Mouse (Mus musculus): ENCODE data around the gene Cenpp.

The Cenpp gene

DNA sequence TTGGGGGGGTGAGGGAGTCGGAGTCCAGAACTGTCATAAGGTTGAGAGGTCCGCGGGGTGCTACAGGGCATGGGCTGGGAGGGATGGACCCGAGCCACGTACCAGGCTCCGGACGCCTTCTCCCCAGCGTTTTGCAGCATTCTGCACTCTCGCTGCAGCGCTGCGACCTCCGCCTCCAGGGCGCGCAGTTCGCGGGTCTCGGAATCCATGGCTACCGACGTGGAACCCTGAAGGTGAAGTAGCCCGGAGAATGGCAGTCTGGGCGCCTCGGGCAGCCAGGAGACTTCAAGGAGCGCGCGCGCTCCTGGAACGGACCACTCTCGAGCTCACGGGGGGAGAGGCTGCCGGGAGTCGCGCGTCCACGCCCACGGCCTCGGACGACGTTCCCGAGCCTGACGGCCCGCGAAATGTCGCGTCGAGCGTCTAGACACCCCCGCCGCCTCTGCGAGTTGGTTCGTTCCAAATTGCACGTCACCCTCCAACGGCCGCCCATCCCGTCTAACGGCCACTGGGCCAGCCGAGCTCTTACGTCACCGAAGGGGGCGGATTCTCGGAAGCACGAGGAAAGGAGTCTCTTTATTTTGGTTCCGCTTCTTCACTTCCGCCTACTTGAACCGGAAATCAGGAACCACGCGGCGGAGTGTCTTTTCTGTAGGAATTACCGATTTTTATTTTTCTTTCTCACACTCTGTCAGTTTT, at the start of gene Cenpp, which contains the start of gene Nol8:
Gene Cenpp (minus strand): TSS at position 305 of the 699 bp plus-strand sequence.
Gene Nol8 (plus strand): TSS at position 598 of the 699 bp plus-strand sequence.
- peak; percentile 99 for DNase-seq (ENCODE audit: low spot score)

DNA sequence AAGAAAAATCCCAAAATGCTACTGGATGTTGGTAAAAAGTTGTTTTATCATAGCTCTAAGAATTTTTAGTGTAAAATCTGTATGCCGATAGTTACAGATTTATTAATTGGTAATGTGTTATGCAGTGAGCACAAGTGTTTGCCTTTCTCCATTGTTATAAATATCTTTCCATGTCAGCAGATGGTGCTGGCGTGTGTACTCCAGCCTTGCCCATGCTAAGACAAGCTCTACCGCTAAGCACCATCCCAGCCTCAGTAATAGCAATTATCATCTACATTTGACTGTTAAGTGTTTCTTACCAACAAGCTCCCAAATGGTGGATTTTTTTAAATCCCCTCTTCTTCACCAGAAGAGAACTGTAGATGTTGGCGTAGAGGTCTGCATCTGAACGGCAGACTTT, 38.5 kb upstream of the Cenpp start:
- no peak for DNase-seq (ENCODE audit: low spot score)

DNA sequence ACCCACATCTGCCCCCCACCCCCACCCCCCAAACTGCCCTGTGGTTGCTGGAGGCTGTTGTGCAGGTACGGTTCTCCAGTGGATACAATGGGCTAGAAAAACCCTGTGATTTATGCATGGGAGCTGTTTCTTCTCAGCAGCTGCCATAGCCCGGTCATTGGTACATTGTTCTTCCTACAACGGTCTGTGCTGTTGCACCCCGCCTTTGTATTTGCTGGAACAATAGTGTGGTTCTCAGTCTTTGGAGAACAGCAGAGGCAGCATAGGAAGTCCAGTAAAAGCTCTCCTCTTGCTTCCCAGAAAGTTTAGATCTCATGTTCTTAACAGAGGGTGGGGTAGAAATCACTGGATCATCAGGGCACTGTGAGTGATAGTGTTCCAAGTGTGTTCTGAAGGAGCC, 31.7 kb upstream of the Cenpp start:
- no peak for DNase-seq (ENCODE audit: low spot score)

DNA sequence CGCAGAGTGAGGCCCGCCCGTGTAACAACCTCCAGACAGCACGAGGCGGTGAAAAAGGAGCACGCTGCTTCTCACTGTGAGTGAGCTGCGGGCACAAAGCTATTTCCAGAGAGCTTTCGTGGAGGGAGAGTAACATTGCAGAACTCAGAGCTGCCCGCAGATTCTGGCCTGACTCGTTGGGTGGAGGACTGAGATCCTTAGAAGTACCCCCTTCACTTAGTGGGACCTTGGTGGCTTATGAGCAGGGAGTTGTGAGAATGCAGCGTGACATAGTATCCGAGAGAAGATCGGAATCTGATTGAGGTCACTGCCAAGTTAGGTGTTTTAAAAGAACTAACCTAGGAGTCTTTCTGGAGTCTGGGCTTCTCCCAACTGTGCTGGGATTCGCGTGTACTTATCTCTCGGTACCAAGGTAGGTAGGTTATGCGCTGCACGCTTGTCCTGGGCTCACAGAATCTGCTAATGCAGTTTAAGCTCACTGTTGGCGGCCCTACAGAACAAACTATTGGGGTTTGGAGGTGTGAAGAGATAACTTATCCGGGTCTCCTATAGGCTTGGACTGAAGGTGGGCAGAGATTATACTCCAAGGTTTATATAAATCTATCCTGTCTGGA, 29.8 kb upstream of the Cenpp start:
- no peak for DNase-seq (ENCODE audit: low spot score)

DNA sequence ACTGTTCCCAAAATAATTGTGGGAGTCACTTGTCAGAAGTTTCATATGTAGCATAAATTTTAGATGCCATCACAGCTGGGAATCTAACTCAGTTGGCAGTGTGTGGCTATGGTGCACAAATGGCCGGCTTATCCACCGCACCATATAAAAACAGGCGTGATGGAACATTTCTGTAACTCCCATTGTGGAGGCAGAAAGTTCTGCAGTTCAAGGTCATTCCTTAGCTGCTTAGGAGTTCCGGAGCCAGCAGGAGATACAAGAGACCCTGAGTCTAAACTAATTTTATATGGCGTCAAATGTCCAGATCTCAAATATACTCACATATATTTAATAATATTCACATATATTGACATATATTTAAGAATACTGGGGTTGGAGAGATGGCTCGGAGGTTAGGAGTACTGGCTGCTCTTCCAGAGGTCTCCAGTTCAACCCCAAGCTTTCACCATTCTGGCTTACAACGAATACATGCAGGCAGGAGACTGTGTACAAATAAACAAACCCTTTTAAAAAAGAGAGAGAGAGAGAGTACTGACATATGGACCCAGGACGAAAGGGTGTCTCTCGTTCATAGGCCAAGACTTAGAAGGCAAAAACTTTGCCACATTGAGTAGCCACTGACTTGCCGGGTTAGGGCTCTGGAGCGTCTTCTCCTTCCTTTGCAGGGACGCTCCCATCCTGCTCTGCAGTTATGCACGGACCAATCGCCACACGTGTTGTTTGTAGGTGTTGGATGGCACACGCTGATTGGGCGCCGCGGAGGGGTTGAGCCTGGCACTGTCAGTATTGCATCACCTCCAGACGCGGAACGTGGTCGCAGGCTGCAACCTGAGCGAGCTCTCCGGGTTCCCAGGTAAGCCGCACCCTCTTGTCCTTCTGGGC, 29.0 kb upstream of the Cenpp start, which contains the start of gene Iars:
Gene Iars (plus strand): TSS at position 750 of the 882 bp plus-strand sequence.
- DNase-seq (ENCODE audit: low spot score): peak; percentile 98

DNA sequence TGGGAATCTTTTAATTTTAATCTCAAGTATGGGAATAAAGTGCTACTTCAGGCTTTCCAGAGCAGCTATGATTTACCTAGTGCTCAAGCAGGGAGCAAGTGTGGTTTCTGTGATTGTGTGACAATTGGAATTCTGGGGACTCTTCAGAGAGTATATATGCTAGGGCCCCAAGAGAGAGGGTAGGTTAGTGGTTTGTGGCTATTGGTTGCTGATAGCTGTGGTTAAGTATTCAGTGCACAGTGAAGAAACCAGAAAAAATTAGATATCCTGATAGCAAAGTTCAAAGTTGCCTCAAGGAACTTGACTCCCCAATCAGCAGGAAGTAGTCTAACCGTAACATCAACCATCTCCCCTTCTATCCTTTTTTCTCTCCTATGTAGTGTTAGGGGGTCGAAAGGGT, 25.2 kb upstream of the Cenpp start:
- DNase-seq (ENCODE audit: low spot score): no peak

DNA sequence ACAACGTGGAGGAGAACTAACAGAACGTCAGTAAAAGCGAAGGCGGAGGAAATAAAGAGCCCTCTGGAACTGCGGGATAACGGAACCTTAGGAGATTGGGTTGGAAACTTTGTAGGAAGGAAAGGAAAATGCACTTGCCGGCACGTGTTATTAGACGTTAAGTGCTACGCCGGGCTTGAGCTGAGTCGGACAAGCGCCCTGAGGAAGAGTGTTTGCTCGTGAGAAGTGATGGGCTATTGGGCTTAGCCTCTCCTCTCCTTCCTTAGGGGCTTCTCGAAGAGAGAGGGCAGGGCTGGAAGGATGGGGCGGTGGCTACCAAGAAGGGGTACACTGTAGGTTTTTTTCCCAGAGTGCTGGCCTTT, 576 bp upstream of the Cenpp start:
- no peak for DNase-seq (ENCODE audit: low spot score)

DNA sequence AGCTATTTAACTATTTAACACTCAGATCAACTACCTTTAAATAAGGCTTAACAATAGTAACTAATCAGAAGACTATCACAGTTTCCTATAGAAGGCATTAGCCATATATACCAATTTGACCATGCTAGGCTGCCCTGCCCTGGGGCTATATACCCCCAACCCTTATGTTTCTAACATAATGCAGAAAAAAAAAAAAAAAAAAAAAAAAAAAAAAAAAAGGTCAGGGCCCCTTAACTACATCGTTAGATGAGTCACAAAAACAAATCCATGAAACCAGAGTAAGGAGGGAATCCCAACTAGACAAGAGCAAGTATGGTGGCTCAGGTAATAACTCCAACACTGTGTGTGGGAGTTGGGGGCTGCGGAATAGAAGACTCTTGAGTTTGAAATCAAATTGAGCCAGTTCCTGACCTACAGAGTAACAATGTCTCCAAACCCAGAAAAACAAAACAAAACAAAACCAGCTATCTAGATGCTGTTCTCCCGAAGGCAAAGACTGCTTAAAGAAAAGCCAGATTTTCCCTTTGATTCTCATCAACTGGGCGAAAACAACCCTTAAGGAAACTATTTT, 719 bp downstream of the Cenpp start:
- DNase-seq (ENCODE audit: low spot score): no peak

DNA sequence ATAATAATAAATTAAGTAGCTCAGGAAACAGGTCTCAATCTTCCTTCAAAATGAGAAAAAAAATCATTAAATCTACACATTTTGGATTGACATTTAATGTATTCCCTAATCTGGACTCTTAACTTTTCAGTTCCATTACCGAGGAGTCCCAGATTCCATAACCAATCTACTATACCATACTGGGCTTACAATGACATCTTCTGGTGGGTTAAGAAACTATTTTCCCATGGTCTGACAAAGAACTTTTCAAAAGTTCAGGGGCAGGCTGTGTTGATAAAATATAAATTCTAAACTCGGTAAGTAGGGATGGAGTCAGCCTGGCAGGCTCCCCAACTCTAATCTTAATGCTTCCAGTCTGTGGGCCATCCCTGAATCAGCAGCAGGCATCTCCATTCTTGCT, 1.4 kb downstream of the Cenpp start:
- DNase-seq (ENCODE audit: low spot score): no peak

DNA sequence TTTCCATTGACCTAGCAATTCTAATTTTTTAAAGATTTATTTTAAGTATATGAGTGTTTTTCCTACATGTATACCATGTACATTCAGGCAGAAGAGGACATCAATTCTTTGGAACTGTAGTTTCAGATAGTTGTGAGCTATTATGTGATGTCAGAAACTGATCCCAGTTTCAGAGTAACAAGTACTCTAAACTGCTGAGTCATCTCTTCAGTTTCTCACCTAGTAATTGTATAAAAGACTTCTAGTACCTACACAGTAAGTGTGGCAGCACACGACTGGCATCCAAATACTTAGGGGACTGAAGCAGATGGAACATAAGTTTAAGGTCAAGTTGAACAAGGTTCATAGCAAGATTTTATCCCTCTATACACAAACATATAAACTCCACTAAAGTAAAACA, 6.6 kb downstream of the Cenpp start:
- no peak for DNase-seq (ENCODE audit: low spot score)

DNA sequence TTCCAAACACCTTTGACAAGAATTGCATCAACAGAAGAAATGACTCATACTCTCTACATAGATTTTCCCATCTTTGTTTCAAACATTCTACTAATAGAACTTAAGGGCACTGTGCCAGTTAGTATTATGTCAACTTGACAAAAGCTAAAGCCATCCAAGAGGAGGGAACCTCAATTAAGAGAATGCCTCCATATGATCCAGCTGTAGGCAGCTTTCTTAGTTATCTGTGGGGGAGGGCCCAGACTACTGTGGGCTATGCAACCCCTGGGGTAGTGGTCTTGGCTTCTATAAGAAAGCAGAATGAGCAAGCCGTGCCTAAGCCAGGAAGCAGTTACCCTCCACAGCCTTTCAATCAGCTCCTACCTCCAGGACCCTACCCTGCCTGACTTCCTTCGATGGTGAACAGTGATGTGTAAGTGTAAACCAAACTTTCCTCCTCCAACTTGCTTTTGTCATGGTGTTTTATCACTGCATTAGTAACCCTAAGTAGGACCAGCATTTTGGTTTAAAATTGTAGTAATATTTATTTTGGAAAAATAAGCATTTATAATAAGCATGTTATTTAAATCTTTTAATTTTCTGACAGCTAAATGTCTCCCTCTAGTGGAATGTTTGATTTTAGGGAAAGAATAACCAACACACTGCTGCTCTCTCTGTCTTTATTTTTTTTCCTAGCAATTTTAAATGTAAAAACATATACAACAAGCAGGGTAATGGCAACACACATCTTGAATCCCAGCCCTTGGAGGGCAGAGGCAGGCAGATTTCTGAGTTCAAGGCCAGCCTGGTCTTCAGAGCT, 7.7 kb downstream of the Cenpp start:
- DNase-seq (ENCODE audit: low spot score): no peak

DNA sequence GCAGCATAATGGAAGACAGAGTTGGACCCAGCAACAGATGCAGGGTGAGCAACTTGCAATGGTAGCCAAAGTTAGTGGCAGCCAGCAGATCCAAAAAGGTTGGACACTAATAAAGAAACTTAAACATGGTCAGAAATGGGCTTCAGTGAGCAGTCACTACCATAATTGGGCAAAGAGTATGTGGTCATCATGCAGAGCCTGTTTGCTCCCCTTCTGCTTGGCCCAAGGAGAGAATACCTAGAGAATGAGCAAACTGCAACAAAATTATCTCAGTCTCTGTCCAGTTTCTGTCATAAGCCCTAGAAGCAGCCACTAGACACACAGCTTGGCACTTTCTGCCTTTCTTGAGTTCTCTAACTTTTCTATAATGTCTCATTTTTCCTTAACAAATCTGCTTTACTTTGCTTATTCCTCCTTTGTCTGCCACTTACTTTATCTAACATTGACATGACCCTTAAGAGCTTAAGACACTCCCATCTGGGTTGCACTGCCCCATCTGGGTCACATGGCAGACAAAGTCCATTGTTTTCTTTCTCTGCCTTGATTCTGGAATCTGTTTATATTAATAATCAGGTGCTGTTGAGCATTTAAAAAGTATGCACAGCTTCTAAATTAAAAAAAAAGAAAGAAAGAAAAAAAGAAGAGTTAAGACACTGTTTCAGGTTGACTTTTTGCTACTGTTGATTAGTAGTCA, 8.8 kb downstream of the Cenpp start:
- no peak for DNase-seq (ENCODE audit: low spot score)

DNA sequence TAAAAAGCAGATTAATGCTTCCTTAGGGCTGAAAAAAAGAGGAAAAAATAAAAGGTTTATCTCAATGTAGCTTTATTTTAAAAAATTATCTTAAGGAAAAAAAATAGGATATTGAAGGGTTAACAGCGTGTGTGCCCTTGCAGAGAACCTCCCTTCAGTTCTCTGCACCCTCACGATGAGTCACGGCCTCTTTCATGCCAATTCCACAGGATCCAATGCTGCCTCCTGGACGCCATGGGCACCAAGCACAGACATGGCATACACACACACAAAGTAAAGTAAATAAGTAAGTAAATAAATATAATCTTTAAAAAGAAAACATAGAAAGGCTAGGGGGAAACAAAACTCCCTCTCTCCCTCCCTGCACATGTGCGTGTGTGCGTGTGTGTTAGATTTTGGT, 9.9 kb downstream of the Cenpp start:
- no peak for DNase-seq (ENCODE audit: low spot score)

DNA sequence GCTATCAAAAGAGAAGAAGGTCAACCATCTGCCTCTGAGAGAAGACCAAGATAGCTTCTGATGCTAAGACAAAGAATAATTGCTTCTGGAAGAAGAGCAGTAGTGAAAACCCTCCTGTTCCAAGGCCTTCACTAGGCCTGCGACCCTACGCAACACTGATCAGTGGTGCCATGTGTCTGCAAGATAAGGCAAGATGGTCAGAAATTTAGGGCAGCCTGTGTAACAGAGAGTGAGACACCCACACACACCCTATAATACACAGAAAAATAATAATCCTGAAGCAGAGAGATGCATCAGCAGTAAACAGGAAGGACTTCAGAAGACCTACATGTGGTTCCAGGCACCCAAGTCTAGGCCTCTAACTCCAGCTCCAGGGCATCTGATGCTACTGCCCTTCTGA, 12.6 kb downstream of the Cenpp start:
- DNase-seq (ENCODE audit: low spot score): no peak

DNA sequence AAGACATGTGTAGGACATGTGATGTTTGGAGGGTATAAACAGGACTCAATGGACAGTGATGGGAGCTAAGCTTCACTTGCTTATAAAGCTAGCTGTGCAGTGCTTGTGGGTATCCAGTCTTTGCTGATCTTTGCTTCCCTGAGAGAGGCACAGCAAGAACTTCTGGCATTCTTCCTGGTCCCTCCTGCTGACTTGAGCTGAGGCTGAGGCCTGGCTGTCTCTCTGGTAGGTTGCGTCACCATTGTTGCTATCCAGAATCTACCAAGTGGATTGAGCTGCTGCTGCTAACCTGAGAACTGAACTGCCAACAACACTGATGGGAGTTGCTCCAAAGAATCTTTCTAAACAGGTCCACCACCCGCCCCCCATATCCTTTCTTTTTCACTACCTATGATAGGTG, 23.5 kb downstream of the Cenpp start:
- DNase-seq (ENCODE audit: low spot score): no peak

DNA sequence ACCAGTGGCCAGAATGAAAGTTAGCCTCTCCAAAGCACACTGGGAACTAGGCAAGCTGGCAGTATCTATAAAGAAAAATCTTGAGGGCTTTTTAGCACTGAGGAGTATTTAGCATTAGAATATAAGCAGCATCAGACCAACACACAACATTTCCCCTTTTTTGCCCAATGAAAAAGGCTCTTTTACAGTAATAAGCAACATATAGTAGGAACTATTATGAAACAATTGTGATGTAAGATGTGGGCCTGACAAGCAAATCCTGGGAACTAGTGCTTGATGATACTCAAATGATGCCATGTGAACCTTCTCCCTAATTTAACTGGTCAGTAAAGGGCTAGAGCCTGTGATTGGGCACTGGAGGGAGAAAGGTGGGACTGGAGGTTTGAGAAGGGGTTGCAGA, 24.4 kb downstream of the Cenpp start:
- DNase-seq (ENCODE audit: low spot score): no peak

DNA sequence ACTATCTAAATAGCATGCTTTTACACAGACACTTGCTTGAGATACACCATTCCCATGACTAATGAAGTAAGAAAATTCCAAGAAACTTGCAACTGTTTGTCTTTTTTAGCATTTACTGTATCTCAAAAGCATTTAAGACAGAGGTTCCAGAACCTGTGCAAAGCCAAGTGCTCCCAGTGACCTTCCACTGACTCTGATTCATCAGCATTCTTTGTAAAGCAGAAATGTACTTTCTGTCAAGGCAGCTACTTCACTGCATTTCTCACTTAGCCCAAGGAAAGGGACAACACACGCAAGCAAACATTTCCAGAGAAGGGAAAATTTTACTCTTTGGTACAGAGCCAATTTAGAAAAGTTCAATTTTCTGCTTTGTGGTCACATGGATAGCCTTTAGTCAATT, 29.4 kb downstream of the Cenpp start:
- DNase-seq (ENCODE audit: low spot score): no peak

DNA sequence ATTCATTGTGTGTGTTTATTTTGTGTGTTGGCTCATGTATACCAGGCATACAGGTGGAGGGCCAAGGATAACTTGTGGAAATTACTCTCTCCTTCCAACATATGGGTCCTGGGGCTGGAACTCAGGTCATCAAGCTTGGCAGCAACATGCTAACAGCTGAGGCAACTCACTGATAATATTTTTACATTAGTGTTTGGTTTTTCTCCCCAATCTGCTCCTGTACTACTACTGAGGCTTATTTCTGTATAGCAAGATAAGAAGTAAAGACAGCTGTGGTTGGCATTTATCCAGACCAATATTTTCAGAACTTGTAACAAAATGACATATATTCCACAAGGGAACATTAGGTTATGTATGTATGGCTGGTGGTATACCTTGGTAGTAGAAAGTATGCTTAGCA, 34.2 kb downstream of the Cenpp start:
- DNase-seq (ENCODE audit: low spot score): no peak

DNA sequence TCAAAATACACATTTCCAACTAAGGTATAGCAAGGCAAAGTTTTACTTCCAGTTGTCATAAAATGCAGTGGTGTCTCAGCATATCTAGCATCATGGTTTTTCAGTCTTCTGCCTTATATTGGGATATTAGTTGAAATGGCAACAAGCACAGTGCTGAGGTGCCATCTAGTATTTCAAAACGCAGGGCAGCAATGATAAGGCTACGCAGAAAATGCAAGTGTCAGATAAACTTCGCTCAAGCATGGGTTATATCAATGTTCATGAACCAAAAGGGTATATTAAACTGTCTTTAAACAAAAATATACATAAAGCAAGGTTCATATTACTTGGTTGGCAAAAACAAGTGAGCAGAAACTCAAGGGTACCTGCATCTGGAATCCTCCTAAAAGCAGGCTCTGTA, 35.6 kb downstream of the Cenpp start:
- DNase-seq (ENCODE audit: low spot score): no peak

DNA sequence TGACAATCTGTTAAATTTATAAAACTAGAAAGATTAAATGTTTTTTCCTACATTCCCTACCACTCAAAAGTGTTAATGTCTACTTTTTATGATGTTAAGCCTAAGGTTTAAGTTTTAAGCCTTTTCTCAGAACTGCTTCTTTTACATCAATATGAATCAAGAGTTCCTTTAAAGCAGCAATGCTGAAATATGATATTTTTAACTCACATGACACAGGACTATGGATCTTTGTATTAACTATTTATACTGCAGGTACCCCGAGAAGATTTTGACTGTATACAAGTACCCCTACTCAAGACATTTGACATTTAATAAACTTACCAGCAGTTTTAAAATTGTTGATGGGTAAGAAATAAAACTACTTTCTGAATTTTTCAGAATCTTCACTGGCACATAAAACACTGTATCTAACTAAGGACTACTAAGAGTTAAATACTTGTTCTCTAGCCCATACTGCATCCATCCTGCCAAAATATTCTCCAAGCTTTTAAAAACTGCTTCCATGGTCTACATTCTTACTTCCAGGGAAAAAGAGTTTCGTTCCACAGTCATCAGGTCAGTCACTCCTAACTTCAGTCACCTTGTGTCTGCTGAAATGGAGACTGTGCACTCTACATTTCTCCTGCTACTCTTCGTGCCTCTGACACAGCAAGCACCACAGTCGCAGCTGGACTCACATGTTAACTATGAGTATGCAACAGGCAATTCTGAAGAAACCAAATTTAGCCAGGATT, 43.8 kb downstream of the Cenpp start:
- DNase-seq (ENCODE audit: low spot score): no peak

DNA sequence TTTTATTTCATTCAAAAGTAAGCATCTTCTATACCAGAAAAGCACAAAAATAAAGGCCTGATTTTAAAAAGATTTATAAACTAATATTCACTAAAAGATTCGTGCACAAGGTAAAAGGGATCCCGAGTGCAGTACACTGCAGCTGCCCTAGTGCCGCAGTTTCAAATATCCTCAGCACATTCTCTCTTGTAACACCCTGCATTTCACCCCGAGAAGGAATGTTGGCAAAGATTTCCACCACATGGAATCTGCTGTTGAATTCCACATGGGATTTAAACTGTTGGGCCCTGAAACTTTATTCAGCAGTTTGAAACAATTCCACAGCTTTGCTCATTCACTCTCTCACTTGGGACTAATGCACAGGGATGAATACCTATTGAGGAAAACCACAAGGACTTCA, 44.9 kb downstream of the Cenpp start, which contains the start of gene Ogn:
Gene Ogn (plus strand): TSS at position 333 of the 400 bp plus-strand sequence.
- DNase-seq (ENCODE audit: low spot score): no peak
